Mouse (Mus musculus) midbrain, embryonic 15.5 days (tissue): ENCODE data around the gene Tdrd5. TPM values are rescaled to one million over a fixed set of nuclear protein-coding genes. Genes with fewer than 3 reads are reported as not detected.

Experiments used
- ATAC-seq: fragments of 200-750 bp; cut with Nextera tagmentation; replicated peaks from 2 replicates; pipeline ENCODE4 v1.8.0; 2017; ENCODE audit warnings: moderate TSS enrichment
- H3K27ac ChIP-seq: fragments of 300-500 bp; sonication (generic); 2 replicates; pipeline ENCODE4 v1.5.1; 2015; ENCODE audit warnings: mild to moderate bottlenecking, inconsistent platforms
- H3K27me3 ChIP-seq: fragments of 300-500 bp; sonication (generic); replicated peaks from 2 replicates; pipeline ENCODE4 v1.6.1; 2015; ENCODE audit warnings: inconsistent platforms
- H3K36me3 ChIP-seq: fragments of 300-500 bp; sonication (generic); replicated peaks from 2 replicates; pipeline ENCODE4 v1.6.1; 2015; ENCODE audit warnings: inconsistent platforms
- H3K4me1 ChIP-seq: fragments of 300-500 bp; sonication (generic); 2 replicates; pipeline ENCODE4 v1.6.1; 2015; ENCODE audit warnings: inconsistent platforms
- H3K4me2 ChIP-seq: fragments of 300-500 bp; sonication (generic); 2 replicates; pipeline ENCODE4 v1.6.1; 2015; ENCODE audit warnings: inconsistent platforms, mild to moderate bottlenecking, moderate library complexity
- H3K4me3 ChIP-seq: fragments of 300-500 bp; sonication (generic); 2 replicates; pipeline ENCODE4 v1.5.1; 2015; ENCODE audit warnings: mild to moderate bottlenecking, inconsistent platforms
- H3K9ac ChIP-seq: fragments of 300-500 bp; sonication (generic); 2 replicates; pipeline ENCODE4 v1.6.1; 2015; ENCODE audit warnings: mild to moderate bottlenecking, inconsistent platforms
- H3K9me3 ChIP-seq: fragments of 300-500 bp; sonication (generic); 2 replicates; pipeline ENCODE4 v1.6.1; 2016; ENCODE audit warnings: inconsistent platforms
- WGBS: fragments of 180-500 bp; shearing (Covaris S2); methylation state at CpG from one replicate; pipeline ENCODE4 v1.1.7; 2015; ENCODE audit warnings: mixed read lengths; 5-methylcytosine and 5-hydroxymethylcytosine counted together
- polyA plus RNA-seq: library from polyadenylated mRNA; unstranded; fragments of >200 nt; fragmentation: Nextera tagmentation; extraction: Ambion mirVana; gene quantifications from 2 replicates; pipeline ENCODE4 v1.2.1, GENCODE M21; 2015

Gene Tdrd5
- polyA plus RNA-seq, 1 experiment from 2014 or later, result 1.1 TPM

DNA sequence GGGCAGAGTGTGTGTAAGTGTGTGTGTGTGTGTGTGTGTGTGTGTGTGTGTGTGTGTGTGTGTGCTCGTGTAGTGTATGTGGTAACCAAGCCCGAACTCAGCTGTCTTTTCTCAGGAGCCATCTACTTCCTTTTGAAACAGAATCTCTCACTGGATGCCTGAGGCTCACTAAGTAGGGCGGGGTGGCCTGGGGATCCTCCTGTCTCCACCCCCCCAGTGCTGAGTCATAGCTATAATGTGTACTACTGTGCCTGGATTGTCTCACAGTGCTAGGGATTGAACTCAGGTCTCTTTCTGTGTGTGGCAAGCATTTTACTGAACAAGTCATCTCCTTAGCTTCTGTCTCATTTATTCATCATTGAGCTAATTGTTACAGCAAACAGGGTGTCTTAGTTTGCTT lies 86.1 kb downstream of the Tdrd5 start:
- no peak overlapping the region for H3K9ac ChIP-seq
- H3K36me3 ChIP-seq, result no peaks in the 10 kb centered on the region
- H3K9me3 ChIP-seq, result no peaks in the 10 kb centered on the region
- H3K4me3 ChIP-seq, result no peak overlapping the region
- H3K27ac ChIP-seq, result no peak overlapping the region
- WGBS, result 79% methylated on average over 3 of the region's 3 CpGs
- no peaks in the 10 kb centered on the region for H3K27me3 ChIP-seq
- no peak overlapping the region for H3K4me2 ChIP-seq
- H3K4me1 ChIP-seq, result peaks cover 4% of the 10 kb centered on the region
- no peak for ATAC-seq

DNA sequence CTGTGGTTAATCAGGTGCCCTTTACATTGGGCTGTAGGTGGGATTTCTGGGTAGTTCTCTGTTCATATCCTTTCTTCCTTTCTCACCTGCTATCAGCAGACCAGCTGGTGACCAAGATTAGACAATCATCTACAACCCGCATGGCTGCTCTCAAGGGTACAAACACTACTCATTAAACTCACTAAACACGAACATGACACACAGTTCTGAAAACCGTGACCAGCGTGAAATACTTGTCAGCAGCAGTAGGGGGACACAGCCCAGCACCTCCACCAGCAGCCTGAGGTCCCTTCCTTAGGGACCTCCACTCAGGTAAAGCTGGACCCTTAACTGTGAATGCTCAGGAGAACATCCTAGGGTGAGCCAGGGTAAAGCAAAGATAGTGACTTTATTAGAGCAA lies 87.2 kb downstream of the Tdrd5 start:
- Histone ChIP-seq H3K9me3 (no peaks in the 10 kb centered on the region), H3K4me3 (no peak overlapping the region), H3K9ac (no peak overlapping the region), H3K4me1 (no peaks in the 10 kb centered on the region), H3K4me2 (no peak overlapping the region), H3K27ac (no peak overlapping the region), H3K36me3 (no peaks in the 10 kb centered on the region), H3K27me3 (no peaks in the 10 kb centered on the region)
- ATAC-seq, result no peak; the same call in 1 of the 2 replicates
- 53% methylated on average over 4 of the region's 4 CpGs for WGBS

DNA sequence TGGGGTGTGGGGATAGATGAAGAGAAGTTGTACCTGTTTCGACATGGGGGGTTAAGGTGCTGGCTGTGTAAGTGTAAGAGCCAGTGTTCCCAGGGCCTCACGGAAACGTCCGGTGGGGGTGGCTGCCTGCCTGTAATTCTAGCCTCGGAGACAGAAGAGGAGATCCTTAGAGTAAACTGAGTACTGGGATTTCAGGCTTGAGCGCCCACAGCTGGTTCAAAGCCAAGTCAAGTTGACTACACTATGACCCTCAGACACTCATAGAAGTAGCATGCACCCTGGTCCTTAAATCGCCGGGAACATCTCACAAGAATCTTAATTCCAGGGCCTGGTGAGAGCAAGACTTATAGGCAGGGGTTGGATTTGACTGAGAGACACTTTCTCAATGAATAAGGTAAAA lies 88.8 kb downstream of the Tdrd5 start:
- no peak overlapping the region for H3K9ac ChIP-seq
- ATAC-seq, result no peak
- 81% methylated on average over 8 of the region's 8 CpGs for WGBS
- H3K9me3 ChIP-seq, result no peaks in the 10 kb centered on the region
- H3K4me3 ChIP-seq, result no peak overlapping the region
- H3K27ac ChIP-seq, result no peak overlapping the region
- H3K36me3 ChIP-seq, result no peaks in the 10 kb centered on the region
- no peak overlapping the region for H3K4me2 ChIP-seq
- H3K4me1 ChIP-seq, result no peaks in the 10 kb centered on the region
- no peaks in the 10 kb centered on the region for H3K27me3 ChIP-seq

DNA sequence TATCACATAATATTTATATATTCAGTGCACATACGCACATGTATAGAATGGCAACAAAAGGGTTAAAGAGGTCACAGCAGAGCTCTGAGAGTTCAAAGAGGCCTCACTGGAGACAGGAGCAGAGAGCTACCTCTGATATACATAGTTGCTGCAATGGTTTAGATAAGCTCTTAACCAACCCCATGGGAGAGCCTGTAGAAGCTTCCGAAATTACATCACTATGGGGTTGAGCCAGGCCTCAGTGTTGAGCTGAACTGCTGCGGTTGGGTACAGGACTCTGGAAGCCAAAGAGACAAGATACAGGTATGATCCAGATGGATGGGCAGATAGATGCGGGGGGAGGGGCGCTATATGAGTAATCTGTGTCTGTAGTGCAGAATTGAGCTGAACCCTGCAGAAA lies 90.5 kb downstream of the Tdrd5 start:
- Histone ChIP-seq H3K27me3 (no peaks in the 10 kb centered on the region), H3K4me3 (no peak overlapping the region), H3K36me3 (no peaks in the 10 kb centered on the region), H3K9ac (no peak overlapping the region), H3K4me2 (no peak overlapping the region), H3K4me1 (no peaks in the 10 kb centered on the region), H3K27ac (no peak overlapping the region), H3K9me3 (no peaks in the 10 kb centered on the region)
- no peak for ATAC-seq
- WGBS, result 88% methylated on average over 5 of the region's 5 CpGs

DNA sequence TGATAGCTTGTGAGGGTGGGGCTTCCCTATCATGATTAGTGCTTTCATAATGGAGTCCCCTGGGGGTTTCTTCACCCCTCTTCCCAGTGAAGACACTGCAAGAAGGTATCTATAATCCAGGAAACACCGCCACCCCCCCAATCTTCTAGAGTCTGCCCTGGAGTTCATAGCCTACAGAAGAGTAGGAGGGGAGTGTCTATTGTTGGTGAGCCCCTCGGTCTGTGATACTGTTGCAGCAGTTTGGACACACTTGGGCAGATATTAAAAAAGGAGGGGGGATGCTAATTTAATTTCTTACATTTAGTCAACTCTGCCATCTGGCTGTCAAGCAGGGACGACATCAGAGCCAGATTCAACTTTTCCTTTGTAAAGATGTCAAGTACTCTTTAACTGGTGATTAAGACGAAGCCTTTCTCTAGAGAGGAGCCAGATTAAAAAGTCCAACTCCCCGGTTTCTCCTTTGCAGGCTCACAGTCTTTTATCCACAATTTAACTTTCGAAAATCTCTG lies 91.6 kb downstream of the Tdrd5 start:
- ATAC-seq, result no peak
- Histone ChIP-seq H3K36me3 (no peaks in the 10 kb centered on the region), H3K9ac (no peak overlapping the region), H3K4me2 (no peak overlapping the region), H3K27me3 (no peaks in the 10 kb centered on the region), H3K4me1 (no peaks in the 10 kb centered on the region), H3K27ac (no peak overlapping the region), H3K4me3 (no peak overlapping the region), H3K9me3 (no peaks in the 10 kb centered on the region)
- WGBS, result 17% methylated on average over 6 of the region's 6 CpGs

Other genes with a start within 250 kb of the Tdrd5 start
- gene Fam163a, start 98.6 kb downstream of the Tdrd5 start, polyA plus RNA-seq, result 6.5 and 7.5 TPM in 2 replicates
- gene Nphs2, start 7.1 kb upstream of the Tdrd5 start, polyA plus RNA-seq, result 0.93 and 0.95 TPM in 2 replicates
- gene Gm2000, start 62.4 kb upstream of the Tdrd5 start, polyA plus RNA-seq, result 464 and 497 TPM in 2 replicates
- 0.11 and 0.12 TPM in 2 replicates for gene Axdnd1, start 117.5 kb upstream of the Tdrd5 start, polyA plus RNA-seq
- gene Soat1, start 170.7 kb upstream of the Tdrd5 start, polyA plus RNA-seq, result 9.1 and 9.2 TPM in 2 replicates
- 0.38 and 0.45 TPM in 2 replicates for gene Gm10031, start 220.3 kb upstream of the Tdrd5 start, polyA plus RNA-seq